Mouse (Mus musculus): ENCODE results near the gene St6galnac3. TPM values are rescaled to one million over a fixed set of nuclear protein-coding genes. Genes with fewer than 3 reads are reported as not detected.
A peak's percentile ranks its signal among the peaks of the same experiment; 100 is the strongest.

Gene St6galnac3
- total and polyA plus RNA-seq, 3 experiments, result 0.08 to 1.1 (median 0.38) TPM

GRCm38 (mm10) chr3:153744447-153744846 is 19.5 kb upstream of the St6galnac3 start:
- Histone ChIP-seq H3K4me2 (ENCODE audit: insufficient read depth, low read depth, poor library complexity, severe bottlenecking) (peak overlapping the region; percentile 52; the same call in 1 of the 2 replicates), H3K4me3 (replicated peaks in 1 of 3; ENCODE audit: low read depth in 2 of 3, low read length in 2 of 3, poor library complexity in 1 of 3) (no peak overlapping the region), H3K9ac (ENCODE audit: insufficient read depth, low read depth) (no peak overlapping the region), H3K36me3 (replicated peaks in 1 of 2; ENCODE audit: control insufficient read depth in 1 of 2, insufficient read depth in 1 of 2, low read length in 1 of 2) (no peaks in the 10 kb centered on the region), H3K27ac (ENCODE audit: insufficient read depth, low read depth) (no peak overlapping the region), H3K79me2 (replicated peaks; ENCODE audit: control insufficient read depth, extremely low read depth, insufficient read depth, poor library complexity, severe bottlenecking) (no peaks in the 10 kb centered on the region), H3K4me1 (ENCODE audit: control insufficient read depth in 1 of 2, insufficient read depth in 2 of 2) (peaks cover 13 to 52% of the 10 kb centered on the region in 2 experiments), H3K27me3 (replicated peaks) (no peaks in the 10 kb centered on the region), H3K9me3 (replicated peaks; ENCODE audit: low read length) (no peaks in the 10 kb centered on the region)
- DNase-seq (ENCODE audit: extremely low read depth), result no peak
- in situ Hi-C loops (cut with MboI; ENCODE audit: low pct_ligation_motif_present, low pct_unique_long_range_greater_than_20kb, low sequenced_read_pairs), result no loop called here
- TF ChIP-seq MXI1 (IDR thresholded peaks at IDR 0.05; ENCODE audit: low read depth, low read length) (0 out of 2 replicates have a peak, but pooled peaks have one; percentile 13), EP300 (IDR thresholded peaks at IDR 0.05; ENCODE audit: low read length) (no peak), ELF1 (IDR thresholded peaks at IDR 0.05; ENCODE audit: low read depth, low read length) (no peak)
- dilution Hi-C loops (cut with MboI; ENCODE audit: extremely low pct_ligation_motif_present, extremely low pct_unique_long_range_greater_than_20kb, low sequenced_read_pairs), result no loop called here

GRCm38 (mm10) chr3:153741800-153742199 is 16.8 kb upstream of the St6galnac3 start:
- H3K4me1 ChIP-seq (ENCODE audit: control insufficient read depth in 1 of 2, insufficient read depth in 2 of 2), result peaks cover 8 to 32% of the 10 kb centered on the region in 2 experiments
- H3K4me2 ChIP-seq (ENCODE audit: insufficient read depth, low read depth, poor library complexity, severe bottlenecking), result no peak overlapping the region
- TF ChIP-seq HCFC1 (IDR thresholded peaks at IDR 0.05; ENCODE audit: low read depth, low read length) (no peak), IRF4 (IDR thresholded peaks at IDR 0.05; ENCODE audit: low read depth, low read length) (no peak), ZNF384 (IDR thresholded peaks at IDR 0.05; ENCODE audit: low read depth, low read length) (no peak), MXI1 (IDR thresholded peaks at IDR 0.05; ENCODE audit: low read depth, low read length) (no peak), USF2 (conservative IDR thresholded peaks at IDR 0.05; ENCODE audit: low read depth, low read length) (no peak), UBTF (IDR thresholded peaks at IDR 0.05; ENCODE audit: low read depth, low read length) (no peak), SIN3A (IDR thresholded peaks at IDR 0.05; ENCODE audit: low read length) (no peak), POLR2AphosphoS2 (IDR thresholded peaks at IDR 0.05; ENCODE audit: low read depth, low read length) (no peak), BHLHE40 (IDR thresholded peaks at IDR 0.05; ENCODE audit: low read depth, low read length) (no peak), ZMIZ1 (IDR thresholded peaks at IDR 0.05; ENCODE audit: low read depth, low read length) (no peak), PAX5 (IDR thresholded peaks at IDR 0.05; ENCODE audit: low read length) (no peak), TCF12 (IDR thresholded peaks at IDR 0.05; ENCODE audit: low read depth, low read length) (no peak), E2F4 (IDR thresholded peaks at IDR 0.05; ENCODE audit: insufficient replicate concordance, low read depth, low read length) (no peak), MYC (IDR thresholded peaks at IDR 0.05; ENCODE audit: low read depth, low read length) (no peak), NRF1 (IDR thresholded peaks at IDR 0.05; ENCODE audit: low read depth, low read length) (no peak), TBP (conservative IDR thresholded peaks at IDR 0.05; ENCODE audit: low read depth, low read length) (no peak)
- no peaks in the 10 kb centered on the region for H3K36me3 ChIP-seq (replicated peaks in 1 of 2; ENCODE audit: control insufficient read depth in 1 of 2, insufficient read depth in 1 of 2, low read length in 1 of 2)
- no peak for DNase-seq (ENCODE audit: extremely low read depth)
- H3K27me3 ChIP-seq (replicated peaks), result no peaks in the 10 kb centered on the region
- H3K79me2 ChIP-seq (replicated peaks; ENCODE audit: control insufficient read depth, extremely low read depth, insufficient read depth, poor library complexity, severe bottlenecking), result no peaks in the 10 kb centered on the region
- no peak overlapping the region for H3K4me3 ChIP-seq (replicated peaks in 1 of 3; ENCODE audit: low read depth in 2 of 3, low read length in 2 of 3, poor library complexity in 1 of 3)
- H3K9me3 ChIP-seq (replicated peaks; ENCODE audit: low read length), result no peaks in the 10 kb centered on the region
- dilution Hi-C loops (cut with MboI; ENCODE audit: extremely low pct_ligation_motif_present, extremely low pct_unique_long_range_greater_than_20kb, low sequenced_read_pairs) (no loop called here), in situ Hi-C loops (cut with MboI; ENCODE audit: low pct_ligation_motif_present, low pct_unique_long_range_greater_than_20kb, low sequenced_read_pairs) (no loop called here)
- no peak overlapping the region for H3K9ac ChIP-seq (ENCODE audit: insufficient read depth, low read depth)
- no peak overlapping the region for H3K27ac ChIP-seq (ENCODE audit: insufficient read depth, low read depth)

Data from CH12.LX (cell line).